Mouse (Mus musculus) MEL-GATA-1-ER (cell line): ENCODE measurements at regions not wholly inside any gene's neighbourhood (a gene's known extent, or its start where the extent isn't known, plus 50 kb on each side); places are given as distances from the start of the nearest gene placed in this dataset.

ENCODE experiments used
- DNase-seq: peaks from one replicate; pipeline ENCODE4 v3.0.0-alpha.2; 2012; ENCODE audit warnings: low read depth; ENCODE audit errors: extremely low read depth

DNA sequence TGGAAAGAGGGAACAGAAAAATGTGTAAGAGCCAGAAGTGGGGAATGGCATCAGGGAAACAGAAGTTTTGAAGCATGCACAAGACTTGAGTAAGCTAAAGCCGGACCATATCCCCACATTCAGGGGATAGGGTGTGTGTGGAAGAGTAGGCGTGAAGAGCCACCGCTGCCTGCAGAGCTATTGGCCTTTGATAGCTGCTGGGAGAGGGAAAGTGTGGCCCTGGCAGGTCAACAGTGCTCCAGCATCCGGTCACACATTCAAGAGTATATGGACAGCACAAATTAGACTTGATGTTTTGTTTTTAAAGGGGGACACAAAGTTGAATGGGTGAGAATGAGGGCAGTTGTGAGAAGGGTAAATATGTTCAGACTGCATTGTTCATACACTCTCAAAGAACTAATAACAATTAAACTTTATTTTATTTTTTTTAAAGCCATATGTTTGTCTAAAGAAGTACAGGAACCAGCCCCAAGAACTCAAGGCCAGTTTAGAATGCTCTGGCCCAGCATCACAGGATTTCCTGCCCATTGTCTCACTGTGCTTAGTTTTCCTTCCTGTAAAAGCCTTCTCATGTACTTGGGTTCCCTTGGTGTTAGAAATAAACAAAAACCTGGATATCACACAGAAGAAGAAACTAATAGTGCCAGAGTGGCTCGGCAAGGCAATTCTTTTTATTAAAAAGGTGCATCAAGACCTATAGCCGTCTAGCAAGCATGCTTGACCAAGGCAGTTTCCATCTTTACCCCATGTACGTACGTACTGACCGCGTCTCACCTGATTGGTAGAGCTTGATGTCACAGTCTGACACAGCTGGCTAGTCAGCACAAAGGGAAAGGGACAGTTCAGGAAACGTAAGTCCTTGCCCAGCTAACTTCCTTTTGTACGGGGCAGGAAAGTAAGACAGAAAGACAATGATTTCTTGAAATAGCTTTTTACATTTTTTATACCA lies 144.6 kb upstream of the Rbbp6 start:
- no peak for DNase-seq

DNA sequence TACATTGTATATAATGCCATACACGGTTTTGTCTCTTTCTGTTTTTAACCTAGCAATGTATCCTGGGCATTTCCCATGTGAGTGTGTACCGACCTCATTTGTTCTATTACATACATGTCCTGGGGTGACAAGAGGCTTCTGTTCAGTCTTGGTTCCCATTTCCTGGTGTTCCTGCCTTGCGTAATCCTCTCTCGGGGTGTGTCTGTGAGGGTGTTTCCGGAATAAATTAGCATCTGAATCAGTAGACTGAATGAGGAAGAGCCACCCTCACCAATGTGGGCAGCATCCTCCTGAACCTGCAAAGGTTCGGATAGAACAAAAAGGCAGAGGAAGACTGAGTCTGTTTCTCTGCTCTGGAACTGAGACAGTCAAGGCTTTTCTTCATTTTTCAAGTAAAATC lies 142.1 kb upstream of the Rbbp6 start:
- DNase-seq = no peak

DNA sequence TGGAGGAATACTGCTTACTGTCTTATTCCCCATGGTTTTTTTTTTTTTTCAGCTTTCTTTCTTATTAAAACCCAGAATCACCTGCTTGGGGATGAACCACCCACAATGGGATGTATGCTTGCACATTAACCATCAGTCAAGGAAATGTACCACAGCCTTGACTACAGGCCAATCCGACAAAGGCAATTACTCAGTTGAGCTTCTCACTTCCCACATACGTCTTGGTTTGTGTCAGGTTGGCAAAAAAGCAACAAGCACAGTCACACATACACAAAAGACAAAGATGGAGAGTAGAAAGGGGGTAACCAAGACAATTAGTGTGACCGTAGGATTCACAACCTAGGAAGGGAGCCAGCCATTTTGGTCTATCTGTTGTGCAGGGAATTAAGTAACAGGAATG lies 126.4 kb upstream of the Rbbp6 start:
- DNase-seq = no peak

GRCm38 (mm10) chr7:122844831-122845230 lies 120.7 kb upstream of the Rbbp6 start:
- no peak for DNase-seq

GRCm38 (mm10) chr7:122847376-122847775 lies 118.1 kb upstream of the Rbbp6 start:
- DNase-seq = no peak

DNA sequence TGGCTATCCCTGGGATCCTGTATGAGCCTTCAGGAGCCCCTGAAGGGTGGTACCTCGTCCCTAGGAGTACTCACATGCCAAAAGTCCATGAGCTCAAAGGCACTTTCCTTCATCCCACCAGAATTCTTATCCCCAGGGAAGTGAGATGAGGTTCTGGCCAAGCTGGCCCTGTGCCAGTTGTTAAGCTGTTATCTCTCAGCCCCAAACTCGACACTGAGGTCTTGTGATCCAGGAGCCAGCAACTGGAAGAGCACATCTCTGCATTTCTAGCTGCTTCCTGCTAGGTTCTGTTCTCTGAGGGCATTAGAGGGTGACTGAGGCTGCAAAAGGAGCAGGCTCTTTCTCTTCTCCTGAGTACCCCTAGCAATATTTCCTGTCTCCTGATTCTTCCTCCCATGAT lies 92.1 kb upstream of the Rbbp6 start:
- DNase-seq = no peak

DNA sequence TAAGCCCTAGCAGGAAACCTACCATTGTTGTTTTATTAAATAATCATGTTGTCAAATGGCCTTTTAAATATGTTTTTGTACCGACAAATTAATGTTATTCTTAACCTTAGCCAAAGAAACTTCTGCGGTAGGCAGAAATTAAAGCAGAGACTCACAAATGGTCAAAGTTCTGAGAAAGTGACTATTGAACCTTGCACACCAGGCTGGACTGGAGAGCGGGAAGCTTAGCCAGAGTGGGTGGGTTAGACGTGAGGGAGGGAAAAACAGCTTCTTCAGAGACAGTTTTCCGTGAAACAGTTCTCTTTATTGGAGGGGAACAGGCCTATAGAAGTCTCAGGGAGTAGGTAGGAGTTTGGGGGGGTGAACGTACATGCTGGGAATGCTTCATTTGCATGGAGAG lies 89.2 kb upstream of the Rbbp6 start:
- DNase-seq = no peak

GRCm38 (mm10) chr7:122881890-122882500 lies 83.5 kb upstream of the Rbbp6 start:
- DNase-seq = peak; percentile 21

DNA sequence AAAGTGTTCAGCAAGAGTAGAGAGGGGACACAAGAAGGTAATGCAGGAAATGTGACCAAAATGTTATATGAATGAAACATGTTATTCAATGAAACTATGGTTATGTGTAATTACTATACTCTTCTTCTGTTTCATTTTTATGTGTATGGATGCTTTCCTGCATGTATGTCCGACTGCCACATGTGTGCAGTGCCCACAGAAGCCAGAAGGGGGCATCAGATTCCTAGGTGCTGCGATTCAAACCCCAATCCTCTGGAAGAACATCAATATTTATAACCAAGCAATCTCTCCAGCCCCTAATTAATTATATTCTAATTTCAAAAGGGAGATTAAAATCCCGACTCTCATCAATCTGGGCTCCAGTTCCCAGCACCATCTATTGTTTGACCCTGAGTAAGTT lies 78.7 kb upstream of the Rbbp6 start:
- no peak for DNase-seq

DNA sequence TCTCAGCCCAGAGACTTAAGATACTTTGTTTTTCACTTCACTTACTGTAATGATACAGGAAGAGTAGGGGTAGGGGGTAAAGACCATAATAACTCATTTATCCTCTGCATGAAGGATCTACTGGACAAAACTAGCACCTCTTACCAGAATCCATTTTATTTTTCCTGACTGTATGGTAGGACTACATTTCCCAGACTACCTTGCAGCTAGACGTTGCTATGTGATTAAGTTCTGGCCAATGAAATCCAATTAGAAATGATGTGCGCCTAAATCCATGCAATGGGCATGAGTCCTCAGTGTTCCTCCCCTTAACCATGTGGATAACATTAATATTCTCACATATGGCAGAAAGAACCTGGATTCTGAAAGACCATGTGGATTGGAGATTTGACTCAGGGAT lies 68.3 kb upstream of the Rbbp6 start:
- DNase-seq = no peak

DNA sequence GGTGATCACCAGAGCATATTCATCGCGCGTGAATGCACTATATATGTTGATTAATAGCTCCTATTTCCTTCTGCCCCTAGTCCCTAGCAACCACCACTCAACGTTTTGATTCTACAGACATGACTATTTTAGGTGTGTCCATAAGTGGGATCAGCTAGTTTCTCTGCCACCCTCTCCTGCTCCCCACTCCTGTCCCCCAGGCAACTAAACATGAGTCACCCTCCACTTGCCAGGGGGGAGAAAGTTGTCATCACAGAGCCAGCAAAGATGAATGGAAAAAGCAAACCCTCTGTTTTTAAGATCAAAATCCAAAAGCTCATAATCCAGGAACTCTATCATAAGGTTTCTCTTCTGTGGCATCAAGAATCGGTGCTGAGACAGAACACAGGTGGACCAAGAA lies 59.4 kb upstream of the Rbbp6 start:
- no peak for DNase-seq

GRCm38 (mm10) chr7:122909296-122909695 lies 56.2 kb upstream of the Rbbp6 start:
- no peak for DNase-seq
